Mouse (Mus musculus): ENCODE data around the gene Zdhhc12.

DNA sequence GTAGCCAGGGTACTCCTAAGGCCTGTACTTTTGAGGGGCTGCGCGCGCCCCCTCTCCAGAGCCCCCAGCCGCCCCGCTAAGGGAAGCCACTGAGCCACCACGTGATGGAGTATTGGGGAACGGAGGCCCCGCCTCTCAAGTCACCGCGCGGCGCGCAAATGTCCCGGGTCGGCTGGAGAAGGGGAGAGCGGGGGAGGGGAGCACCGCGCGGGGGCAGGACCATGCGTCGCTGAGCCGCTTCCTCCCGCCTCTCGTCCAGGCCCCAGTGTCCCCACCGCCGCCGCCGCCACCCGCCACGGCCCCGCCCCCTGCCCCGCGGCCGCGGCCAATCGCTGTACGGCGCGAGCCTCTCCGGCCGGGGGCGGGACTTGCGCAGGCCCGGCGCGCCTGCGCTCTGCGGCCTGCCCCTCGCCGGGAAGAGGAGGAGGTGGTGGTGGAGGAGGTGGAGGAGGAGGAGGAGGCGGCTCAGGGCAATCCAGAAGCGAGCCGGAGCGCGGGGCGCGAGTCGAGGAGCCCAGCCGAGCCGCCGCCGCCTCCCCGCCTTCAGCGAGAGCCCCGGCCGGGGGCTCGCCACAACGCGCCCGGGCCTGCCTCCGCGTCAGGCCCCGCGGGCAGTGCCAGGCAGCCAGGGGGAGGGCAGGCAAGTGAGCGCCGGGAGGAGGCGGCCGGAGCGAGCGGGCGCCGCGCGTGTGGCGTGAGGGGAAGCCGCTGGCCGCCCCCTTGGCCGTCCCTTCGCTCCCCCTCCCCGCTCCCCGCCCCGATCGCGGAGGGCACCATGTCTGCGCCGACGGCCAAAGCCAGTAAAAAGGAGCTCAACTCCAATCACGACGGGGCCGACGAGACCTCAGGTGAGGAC lies 27.2 kb downstream of the Zdhhc12 start:
- TF ChIP-seq CTCF (IDR thresholded peaks at IDR 0.05; ENCODE audit: control insufficient read depth, insufficient read depth, low read length) (no peak), POLR2A (IDR thresholded peaks at IDR 0.05; ENCODE audit: borderline replicate concordance, control insufficient read depth, low read depth, low read length) (peak; percentile 89)
